Mouse (Mus musculus): ENCODE results near the gene Syngr2. TPM values are rescaled to one million over a fixed set of nuclear protein-coding genes. Genes with fewer than 3 reads are reported as not detected.
A peak's percentile ranks its signal among the peaks of the same experiment; 100 is the strongest.

Syngr2 gene
- polyA plus RNA-seq, 1 experiment, result 7.2 TPM

DNA sequence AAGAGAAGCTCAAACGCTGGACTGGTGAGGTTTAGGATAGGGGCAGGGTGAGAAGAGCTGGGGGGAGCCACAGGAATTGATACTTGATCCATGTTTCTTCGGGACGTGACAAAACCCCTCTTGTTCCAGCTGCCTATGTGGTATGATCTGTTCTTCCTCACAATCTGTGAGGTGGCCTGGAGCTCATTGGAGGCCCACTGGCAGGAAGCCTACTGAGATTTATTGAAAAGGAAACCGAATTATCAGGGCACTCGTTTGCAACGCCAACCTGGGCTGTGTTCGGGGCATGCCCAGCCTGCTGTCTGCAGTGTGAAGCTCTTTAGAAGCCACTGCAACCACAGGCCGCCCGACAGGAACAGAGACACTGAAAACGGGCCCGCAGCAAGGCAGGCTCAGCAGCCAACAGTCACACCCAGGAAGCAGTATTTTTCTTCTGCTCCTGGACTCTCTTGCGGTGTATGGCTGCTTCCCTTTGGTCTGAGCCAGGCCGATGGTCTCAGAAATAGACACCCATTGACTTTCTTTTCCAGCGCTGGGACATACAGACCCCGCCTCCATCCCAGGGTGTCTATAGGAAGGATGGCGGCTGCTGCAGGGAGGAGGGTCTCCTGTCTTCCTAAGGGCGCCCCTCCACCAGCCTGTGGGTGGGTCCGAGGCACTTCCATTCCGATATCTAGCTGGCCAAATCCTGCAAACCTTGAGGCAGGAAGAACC, 39.0 kb downstream of the Syngr2 start:
- Histone ChIP-seq H3K4me1 (ENCODE audit: control insufficient read depth) (peaks cover 59% of the 10 kb centered on the region), H3K27me3 (ENCODE audit: control insufficient read depth) (no peaks in the 10 kb centered on the region; the same call in 1 of the 2 replicates), H3K36me3 (ENCODE audit: control insufficient read depth) (peaks cover 39% of the 10 kb centered on the region), H3K9me3 (ENCODE audit: control insufficient read depth, low read length) (no peaks in the 10 kb centered on the region), H3K4me3 (replicated peaks) (peak overlapping the region; percentile 89)
- TF ChIP-seq GATA1 (IDR thresholded peaks at IDR 0.05; ENCODE audit: low read length), result no peak

- TF ChIP-seq TAL1 (IDR thresholded peaks at IDR 0.05; ENCODE audit: low read length) (no peak), GATA1 (IDR thresholded peaks at IDR 0.05; ENCODE audit: low read length) (no peak)
- H3K36me3 ChIP-seq (ENCODE audit: control insufficient read depth), result peaks cover 46% of the 10 kb centered on the region
- peaks cover 61% of the 10 kb centered on the region for H3K4me1 ChIP-seq (ENCODE audit: control insufficient read depth)
- H3K4me3 ChIP-seq (replicated peaks), result peak within 1 kb of the TSS; percentile 89
- H3K27me3 ChIP-seq (ENCODE audit: control insufficient read depth), result no peaks in the 10 kb centered on the region; the same call in 1 of the 2 replicates
- no peaks in the 10 kb centered on the region for H3K9me3 ChIP-seq (ENCODE audit: control insufficient read depth, low read length)
These were observed 39.7 kb downstream of the Syngr2 start, which contains the start of gene Birc5 for GRCm38 (mm10) chr11:117848985-117849671. Gene Birc5, plus strand, starts transcription at chr11:117849251.

- peaks cover 15% of the 10 kb centered on the region for H3K9me3 ChIP-seq (ENCODE audit: control insufficient read depth, low read length)
- TF ChIP-seq GATA1 (IDR thresholded peaks at IDR 0.05; ENCODE audit: low read length) (no peak), TAL1 (IDR thresholded peaks at IDR 0.05; ENCODE audit: low read length) (no peak)
- no peak overlapping the region for H3K4me3 ChIP-seq (replicated peaks)
- H3K36me3 ChIP-seq (ENCODE audit: control insufficient read depth), result peaks cover 84% of the 10 kb centered on the region
- H3K4me1 ChIP-seq (ENCODE audit: control insufficient read depth), result peaks cover 62% of the 10 kb centered on the region
- H3K27me3 ChIP-seq (ENCODE audit: control insufficient read depth), result peaks cover 6% of the 10 kb centered on the region; the same call in 1 of the 2 replicates
These were observed 43.4 kb downstream of the Syngr2 start for GRCm38 (mm10) chr11:117852875-117853274.

- Histone ChIP-seq H3K9me3 (ENCODE audit: control insufficient read depth, low read length) (peaks cover 15% of the 10 kb centered on the region), H3K36me3 (ENCODE audit: control insufficient read depth) (peaks cover 97% of the 10 kb centered on the region), H3K4me1 (ENCODE audit: control insufficient read depth) (peaks cover 55% of the 10 kb centered on the region), H3K27me3 (ENCODE audit: control insufficient read depth) (peaks cover 15% of the 10 kb centered on the region), H3K4me3 (replicated peaks) (no peak overlapping the region)
- TF ChIP-seq TAL1 (IDR thresholded peaks at IDR 0.05; ENCODE audit: low read length), result no peak
- no peak for TF ChIP-seq GATA1 (IDR thresholded peaks at IDR 0.05; ENCODE audit: low read length)
These were observed 44.8 kb downstream of the Syngr2 start for GRCm38 (mm10) chr11:117854241-117854640.

DNA sequence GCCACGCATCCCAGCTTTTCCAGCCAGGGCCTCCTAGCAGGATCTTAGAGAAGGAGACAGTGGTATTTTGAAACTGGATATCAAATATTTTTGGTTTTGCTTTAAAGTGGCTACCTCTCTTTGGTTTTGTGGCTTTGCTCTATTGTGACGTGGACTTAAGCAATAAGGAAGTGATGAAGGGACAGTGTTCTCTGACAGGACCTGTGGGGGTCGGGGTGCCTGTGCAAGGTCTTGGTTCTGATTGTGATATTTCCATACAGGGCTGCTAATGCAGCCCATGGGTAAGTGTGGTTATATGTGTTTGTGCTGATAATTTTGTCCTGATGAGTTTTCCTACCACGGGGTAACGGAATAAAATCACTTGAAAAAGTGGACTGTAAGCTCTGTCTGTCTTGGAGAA, 45.9 kb downstream of the Syngr2 start:
- Histone ChIP-seq H3K27me3 (ENCODE audit: control insufficient read depth) (peaks cover 26% of the 10 kb centered on the region), H3K4me3 (replicated peaks) (no peak overlapping the region), H3K36me3 (ENCODE audit: control insufficient read depth) (peaks cover 90% of the 10 kb centered on the region), H3K9me3 (ENCODE audit: control insufficient read depth, low read length) (peaks cover 15% of the 10 kb centered on the region), H3K4me1 (ENCODE audit: control insufficient read depth) (peaks cover 55% of the 10 kb centered on the region)
- TF ChIP-seq GATA1 (IDR thresholded peaks at IDR 0.05; ENCODE audit: low read length) (no peak), TAL1 (IDR thresholded peaks at IDR 0.05; ENCODE audit: low read length) (no peak)

GRCm38 (mm10) chr11:117855975-117856374, 46.5 kb downstream of the Syngr2 start:
- peaks cover 15% of the 10 kb centered on the region for H3K9me3 ChIP-seq (ENCODE audit: control insufficient read depth, low read length)
- peaks cover 52% of the 10 kb centered on the region for H3K4me1 ChIP-seq (ENCODE audit: control insufficient read depth)
- H3K4me3 ChIP-seq (replicated peaks), result no peak overlapping the region
- peaks cover 32% of the 10 kb centered on the region for H3K27me3 ChIP-seq (ENCODE audit: control insufficient read depth)
- no peak for TF ChIP-seq TAL1 (IDR thresholded peaks at IDR 0.05; ENCODE audit: low read length)
- TF ChIP-seq GATA1 (IDR thresholded peaks at IDR 0.05; ENCODE audit: low read length), result no peak
- peaks cover 83% of the 10 kb centered on the region for H3K36me3 ChIP-seq (ENCODE audit: control insufficient read depth)

DNA sequence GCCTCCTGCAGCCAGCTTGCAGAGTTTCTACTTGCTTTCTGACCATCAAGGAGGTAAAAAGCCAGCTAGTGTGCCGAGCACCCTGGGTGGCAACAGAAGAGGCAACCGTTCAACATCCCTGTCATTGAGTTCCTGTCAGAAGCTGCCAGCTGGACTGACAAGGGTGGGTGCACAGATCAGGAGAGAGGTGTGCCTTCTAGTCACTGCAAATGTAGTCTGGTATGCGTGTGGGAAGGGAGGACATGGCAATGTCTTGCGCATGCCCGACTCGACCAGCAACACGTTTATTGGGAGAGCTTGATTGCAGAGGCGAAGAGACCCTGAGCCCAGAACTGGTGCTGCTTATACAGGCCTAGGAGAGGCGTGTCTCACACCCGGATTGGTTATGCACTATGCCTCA, 48.0 kb downstream of the Syngr2 start:
- H3K36me3 ChIP-seq (ENCODE audit: control insufficient read depth), result peaks cover 69% of the 10 kb centered on the region
- peaks cover 47% of the 10 kb centered on the region for H3K27me3 ChIP-seq (ENCODE audit: control insufficient read depth)
- H3K4me1 ChIP-seq (ENCODE audit: control insufficient read depth), result peaks cover 39% of the 10 kb centered on the region
- H3K4me3 ChIP-seq (replicated peaks), result no peak overlapping the region
- TF ChIP-seq TAL1 (IDR thresholded peaks at IDR 0.05; ENCODE audit: low read length), result no peak
- no peak for TF ChIP-seq GATA1 (IDR thresholded peaks at IDR 0.05; ENCODE audit: low read length)
- peaks cover 15% of the 10 kb centered on the region for H3K9me3 ChIP-seq (ENCODE audit: control insufficient read depth, low read length)

GRCm38 (mm10) chr11:117858392-117858791, 48.9 kb downstream of the Syngr2 start:
- Histone ChIP-seq H3K4me3 (replicated peaks) (no peak overlapping the region), H3K27me3 (ENCODE audit: control insufficient read depth) (peaks cover 56% of the 10 kb centered on the region)
- TF ChIP-seq GATA1 (IDR thresholded peaks at IDR 0.05; ENCODE audit: low read length), result no peak
- TF ChIP-seq TAL1 (IDR thresholded peaks at IDR 0.05; ENCODE audit: low read length), result no peak

DNA sequence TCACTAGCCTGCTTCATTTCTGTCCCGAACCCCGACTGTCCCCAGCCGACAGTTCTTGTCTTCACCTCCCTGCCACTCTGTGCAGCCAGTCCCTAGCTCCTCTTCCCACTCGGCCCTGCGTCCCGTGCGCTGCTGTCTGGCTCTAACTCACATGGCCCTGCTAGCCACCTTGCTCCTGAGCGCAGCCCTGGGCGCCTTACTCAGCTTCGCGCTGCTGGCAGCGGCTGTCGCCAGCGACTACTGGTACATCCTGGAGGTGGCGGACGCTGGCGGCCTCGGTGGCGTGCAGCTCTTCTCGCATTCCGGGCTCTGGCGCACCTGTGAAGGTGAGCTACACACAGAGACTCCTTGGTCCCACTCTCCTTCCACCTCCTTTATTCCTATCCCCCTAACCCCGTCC, 51.1 kb downstream of the Syngr2 start, which contains the start of gene Tmem235:
Gene Tmem235 (plus strand): TSS at position 152 of the 400 bp plus-strand sequence.
- H3K36me3 ChIP-seq (ENCODE audit: control insufficient read depth), result peaks cover 37% of the 10 kb centered on the region
- TF ChIP-seq GATA1 (IDR thresholded peaks at IDR 0.05; ENCODE audit: low read length), result no peak
- no peak for TF ChIP-seq TAL1 (IDR thresholded peaks at IDR 0.05; ENCODE audit: low read length)
- H3K27me3 ChIP-seq (ENCODE audit: control insufficient read depth), result peaks cover 71% of the 10 kb centered on the region
- peaks cover 15% of the 10 kb centered on the region for H3K9me3 ChIP-seq (ENCODE audit: control insufficient read depth, low read length)
- H3K4me3 ChIP-seq (replicated peaks), result no peak within 1 kb of the TSS
- H3K4me1 ChIP-seq (ENCODE audit: control insufficient read depth), result peaks cover 24% of the 10 kb centered on the region

More at GRCm38 (mm10) chr11:117858392-117858791, 48.9 kb downstream of the Syngr2 start:
- Histone ChIP-seq H3K9me3 (ENCODE audit: control insufficient read depth, low read length) (peaks cover 15% of the 10 kb centered on the region), H3K4me1 (ENCODE audit: control insufficient read depth) (peaks cover 30% of the 10 kb centered on the region), H3K36me3 (ENCODE audit: control insufficient read depth) (peaks cover 59% of the 10 kb centered on the region)
